Mouse (Mus musculus): Measurements from ENCODE around the gene Ripply1. TPM values are rescaled to one million over a fixed set of nuclear protein-coding genes. Genes with fewer than 3 reads are reported as not detected.

Gene Ripply1
- polyA plus RNA-seq, 1 experiment from 2014 or later: not detected

Other genes starting within 250 kb of the Ripply1 start
- gene Rnf128, start 219.0 kb downstream of the Ripply1 start, polyA plus RNA-seq (2014; fragmentation: Nextera tagmentation; extraction: Ambion mirVana): 1.9 and 2.7 TPM in 2 replicates
- 0.69 and 0.74 TPM in 2 replicates for gene Tbc1d8b, start 97.4 kb downstream of the Ripply1 start, polyA plus RNA-seq (2014; fragmentation: Nextera tagmentation; extraction: Ambion mirVana)
- not detected in 2 replicates for gene Gm15013, start 67.9 kb downstream of the Ripply1 start, polyA plus RNA-seq (2014; fragmentation: Nextera tagmentation; extraction: Ambion mirVana)
- 0.30 and 0.32 TPM in 2 replicates for gene Cldn2, start 18.5 kb upstream of the Ripply1 start, polyA plus RNA-seq (2014; fragmentation: Nextera tagmentation; extraction: Ambion mirVana)
- gene Morc4, start 89.3 kb upstream of the Ripply1 start, polyA plus RNA-seq (2014; fragmentation: Nextera tagmentation; extraction: Ambion mirVana): 8.8 and 12.8 TPM in 2 replicates
- 8.7 and 9.4 TPM in 2 replicates for gene Rbm41, start 216.2 kb upstream of the Ripply1 start, polyA plus RNA-seq (2014; fragmentation: Nextera tagmentation; extraction: Ambion mirVana)